Mouse (Mus musculus): ENCODE results near the gene Dmtf1. TPM values are rescaled to one million over a fixed set of nuclear protein-coding genes. Genes with fewer than 3 reads are reported as not detected.
A peak's percentile ranks its signal among the peaks of the same experiment; 100 is the strongest.

Gene Dmtf1
- polyA plus RNA-seq, 1 experiment from 2014 or later, result 58.2 TPM

- 88% methylated on average over 2 of the region's 2 CpGs for WGBS
- Histone ChIP-seq H3K4me3 (no peak overlapping the region), H3K27me3 (ENCODE audit: low read depth, poor library complexity, severe bottlenecking) (peaks cover 14% of the 10 kb centered on the region), H3K4me1 (peaks cover 18% of the 10 kb centered on the region), H3K36me3 (no peaks in the 10 kb centered on the region), H3K9me3 (replicated peaks) (peaks cover 4% of the 10 kb centered on the region; the same call in 1 of the 2 replicates), H3K27ac (replicated peaks) (no peak overlapping the region)
- no peak for DNase-seq (ENCODE audit: low spot score)
These were observed 58.9 kb downstream of the Dmtf1 start for GRCm38 (mm10) chr5:9102696-9103095.

DNA sequence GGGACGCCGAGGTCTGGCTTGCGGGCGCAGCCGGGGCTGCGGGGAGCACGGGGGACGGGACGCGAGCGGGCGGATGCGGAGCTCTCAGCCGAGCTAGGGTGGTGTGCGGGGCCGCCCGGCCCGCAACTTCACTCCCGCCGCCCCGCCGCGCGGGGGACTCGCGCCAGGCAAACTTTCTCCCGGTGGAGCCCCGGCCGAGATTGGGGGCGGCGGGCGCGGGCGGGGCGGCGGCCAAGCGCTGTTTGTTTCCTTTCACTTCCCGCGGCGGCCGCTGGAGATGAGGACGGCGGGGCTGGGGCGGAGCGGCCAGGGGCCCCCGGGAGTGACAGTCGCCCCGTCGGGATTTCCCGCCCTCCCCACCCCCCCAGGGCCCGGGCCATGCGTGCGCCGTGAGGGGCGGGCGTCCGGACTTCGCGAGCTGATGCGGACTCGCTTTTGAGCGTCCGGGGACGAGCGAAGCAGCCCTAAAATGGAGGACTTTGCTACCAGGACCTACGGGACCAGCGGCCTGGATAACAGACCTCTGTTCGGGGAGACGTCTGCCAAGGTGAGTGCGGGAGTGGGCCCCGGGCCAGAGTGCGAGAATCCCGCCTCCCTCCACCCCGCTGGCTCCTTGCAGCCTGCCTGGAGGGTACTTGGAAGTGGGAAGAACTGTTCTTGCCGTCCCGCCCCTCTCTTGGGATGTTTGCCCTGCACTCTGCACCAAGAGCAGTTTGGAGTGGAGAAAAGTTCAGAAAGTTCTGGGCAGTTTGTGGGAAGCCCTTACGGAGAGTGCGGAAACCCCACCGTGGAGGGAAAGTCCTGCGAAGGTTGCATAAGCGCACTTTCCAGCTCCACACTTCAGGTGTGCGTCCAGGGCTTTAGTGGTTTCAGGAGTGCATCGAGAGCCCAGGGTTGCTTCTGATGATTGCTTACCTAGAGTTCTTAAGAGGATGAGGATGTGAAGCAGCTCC is 60.5 kb downstream of the Dmtf1 start:
- H3K36me3 ChIP-seq, result no peaks in the 10 kb centered on the region
- under 1% methylated on average over 80 of the region's 83 CpGs for WGBS
- H3K9me3 ChIP-seq (replicated peaks), result peaks cover 10% of the 10 kb centered on the region; the same call in 1 of the 2 replicates
- peak; percentile 72 for DNase-seq (ENCODE audit: low spot score)
- peaks cover 14% of the 10 kb centered on the region for H3K27me3 ChIP-seq (ENCODE audit: low read depth, poor library complexity, severe bottlenecking)
- peak overlapping the region; percentile 90 for H3K27ac ChIP-seq (replicated peaks)
- H3K4me1 ChIP-seq, result peaks cover 18% of the 10 kb centered on the region
- H3K4me3 ChIP-seq, result peak overlapping the region; percentile 86

GRCm38 (mm10) chr5:9100207-9100848 is 61.2 kb downstream of the Dmtf1 start, which contains the start of gene Tmem243:
Gene Tmem243 (plus strand): TSS chr5:9100668.
- Histone ChIP-seq H3K27ac (replicated peaks) (peak within 1 kb of the TSS; percentile 90), H3K9me3 (replicated peaks) (peaks cover 10% of the 10 kb centered on the region; the same call in 1 of the 2 replicates), H3K4me1 (peaks cover 18% of the 10 kb centered on the region), H3K4me3 (peak within 1 kb of the TSS; percentile 86), H3K36me3 (no peaks in the 10 kb centered on the region), H3K27me3 (ENCODE audit: low read depth, poor library complexity, severe bottlenecking) (peaks cover 14% of the 10 kb centered on the region)
- WGBS, result under 1% methylated on average over 59 of the region's 59 CpGs
- peak; percentile 94 for DNase-seq (ENCODE audit: low spot score)

DNA sequence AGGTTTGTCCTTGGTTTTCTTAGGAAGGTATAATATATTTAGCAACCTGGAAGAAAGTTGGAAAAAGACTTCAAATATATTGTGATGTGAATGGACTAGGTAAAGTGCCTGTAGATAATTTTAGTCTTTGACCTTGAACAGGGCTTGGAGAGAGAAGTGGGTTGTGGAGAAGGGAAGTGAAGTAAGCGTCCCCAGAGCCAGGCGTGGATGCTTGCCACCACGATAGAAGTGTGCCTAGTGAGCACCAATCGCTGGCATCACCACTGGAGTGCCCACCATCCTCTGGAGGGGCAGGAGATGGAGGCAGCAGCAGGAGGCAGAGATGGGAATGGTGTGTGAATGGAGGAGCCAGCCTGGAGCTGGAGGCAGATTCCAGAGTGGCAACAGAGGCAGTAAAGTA is 68.1 kb downstream of the Dmtf1 start:
- H3K9me3 ChIP-seq (replicated peaks), result peaks cover 10% of the 10 kb centered on the region; the same call in 1 of the 2 replicates
- no peak overlapping the region for H3K27ac ChIP-seq (replicated peaks)
- 89% methylated on average over 4 of the region's 4 CpGs for WGBS
- H3K36me3 ChIP-seq, result no peaks in the 10 kb centered on the region
- no peaks in the 10 kb centered on the region for H3K27me3 ChIP-seq (ENCODE audit: low read depth, poor library complexity, severe bottlenecking)
- H3K4me1 ChIP-seq, result no peaks in the 10 kb centered on the region
- no peak overlapping the region for H3K4me3 ChIP-seq
- DNase-seq (ENCODE audit: low spot score), result no peak

- WGBS, result 91% methylated on average over 1 of the region's 1 CpGs
- Histone ChIP-seq H3K9me3 (replicated peaks) (peaks cover 6% of the 10 kb centered on the region; the same call in 1 of the 2 replicates), H3K27me3 (ENCODE audit: low read depth, poor library complexity, severe bottlenecking) (no peaks in the 10 kb centered on the region), H3K36me3 (no peaks in the 10 kb centered on the region), H3K27ac (replicated peaks) (no peak overlapping the region), H3K4me1 (no peaks in the 10 kb centered on the region), H3K4me3 (no peak overlapping the region)
- DNase-seq (ENCODE audit: low spot score), result no peak
These were observed 68.9 kb downstream of the Dmtf1 start for GRCm38 (mm10) chr5:9092716-9093115.

GRCm38 (mm10) chr5:9090493-9091106 is 71.0 kb downstream of the Dmtf1 start:
- WGBS, result 84% methylated on average over 6 of the region's 6 CpGs
- no peak overlapping the region for H3K4me3 ChIP-seq
- H3K27me3 ChIP-seq (ENCODE audit: low read depth, poor library complexity, severe bottlenecking), result no peaks in the 10 kb centered on the region
- H3K36me3 ChIP-seq, result no peaks in the 10 kb centered on the region
- no peak for DNase-seq (ENCODE audit: low spot score)
- H3K9me3 ChIP-seq (replicated peaks), result no peaks in the 10 kb centered on the region
- no peak overlapping the region for H3K27ac ChIP-seq (replicated peaks)
- no peaks in the 10 kb centered on the region for H3K4me1 ChIP-seq

GRCm38 (mm10) chr5:9086924-9087719 is 74.5 kb downstream of the Dmtf1 start:
- WGBS, result 82% methylated on average over 3 of the region's 3 CpGs

GRCm38 (mm10) chr5:9079773-9080501 is 81.6 kb downstream of the Dmtf1 start:
- no peak overlapping the region for H3K4me3 ChIP-seq
- H3K9me3 ChIP-seq (replicated peaks), result no peaks in the 10 kb centered on the region

More at GRCm38 (mm10) chr5:9086924-9087719, 74.5 kb downstream of the Dmtf1 start:
- H3K4me3 ChIP-seq, result no peak overlapping the region
- no peaks in the 10 kb centered on the region for H3K27me3 ChIP-seq (ENCODE audit: low read depth, poor library complexity, severe bottlenecking)
- H3K4me1 ChIP-seq, result no peaks in the 10 kb centered on the region
- H3K36me3 ChIP-seq, result no peaks in the 10 kb centered on the region
- H3K27ac ChIP-seq (replicated peaks), result no peak overlapping the region
- H3K9me3 ChIP-seq (replicated peaks), result no peaks in the 10 kb centered on the region
- DNase-seq (ENCODE audit: low spot score), result no peak

DNA sequence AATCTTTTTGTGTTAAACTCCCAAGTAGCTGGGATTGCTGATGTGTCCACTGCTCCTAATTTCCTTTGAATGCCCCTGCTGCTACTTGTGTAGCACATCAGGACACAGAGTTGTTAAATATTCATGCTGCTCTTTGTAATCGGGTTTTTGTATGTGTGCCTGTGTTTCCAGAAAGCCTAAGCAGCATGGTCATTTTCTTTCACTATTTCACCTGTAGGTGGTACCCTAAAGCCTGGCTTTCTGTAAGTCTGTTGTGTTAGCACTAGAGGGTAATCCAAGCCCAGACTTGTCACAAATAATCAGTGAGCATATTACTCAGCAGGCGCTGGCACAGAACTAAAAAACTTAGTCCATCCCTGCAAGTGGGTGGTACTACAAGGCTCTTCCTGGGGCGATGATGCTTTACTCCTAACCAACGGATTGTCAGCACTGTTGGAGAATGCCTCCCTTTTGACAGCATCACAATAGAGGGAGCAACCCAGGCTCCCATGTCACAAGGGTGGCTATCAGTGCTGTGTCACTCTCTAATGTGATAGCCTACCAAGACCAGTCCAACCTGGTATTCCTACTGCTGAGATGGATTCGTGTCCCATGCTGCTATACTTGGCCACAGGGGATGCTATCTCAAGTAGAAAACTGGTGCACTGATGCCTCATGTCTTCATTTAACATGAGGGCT is 88.3 kb downstream of the Dmtf1 start:
- H3K4me1 ChIP-seq, result peaks cover 9% of the 10 kb centered on the region
- H3K27ac ChIP-seq (replicated peaks), result no peak overlapping the region
- H3K4me3 ChIP-seq, result no peak overlapping the region
- no peak for DNase-seq (ENCODE audit: low spot score)
- 50% methylated on average over 5 of the region's 5 CpGs for WGBS
- H3K36me3 ChIP-seq, result no peaks in the 10 kb centered on the region
- no peaks in the 10 kb centered on the region for H3K9me3 ChIP-seq (replicated peaks)
- H3K27me3 ChIP-seq (ENCODE audit: low read depth, poor library complexity, severe bottlenecking), result no peaks in the 10 kb centered on the region

More at GRCm38 (mm10) chr5:9079773-9080501, 81.6 kb downstream of the Dmtf1 start:
- Histone ChIP-seq H3K27me3 (ENCODE audit: low read depth, poor library complexity, severe bottlenecking) (no peaks in the 10 kb centered on the region), H3K36me3 (no peaks in the 10 kb centered on the region), H3K4me1 (no peaks in the 10 kb centered on the region), H3K27ac (replicated peaks) (no peak overlapping the region)
- DNase-seq (ENCODE audit: low spot score), result no peak

- H3K4me1 ChIP-seq, result peaks cover 9% of the 10 kb centered on the region
- WGBS, result 90% methylated on average over 3 of the region's 3 CpGs
- DNase-seq (ENCODE audit: low spot score), result no peak
- H3K27ac ChIP-seq (replicated peaks), result no peak overlapping the region
- H3K4me3 ChIP-seq, result no peak overlapping the region
- H3K36me3 ChIP-seq, result no peaks in the 10 kb centered on the region
- H3K9me3 ChIP-seq (replicated peaks), result no peaks in the 10 kb centered on the region
- H3K27me3 ChIP-seq (ENCODE audit: low read depth, poor library complexity, severe bottlenecking), result no peaks in the 10 kb centered on the region
These were observed 90.2 kb downstream of the Dmtf1 start for GRCm38 (mm10) chr5:9071360-9071759.

DNA sequence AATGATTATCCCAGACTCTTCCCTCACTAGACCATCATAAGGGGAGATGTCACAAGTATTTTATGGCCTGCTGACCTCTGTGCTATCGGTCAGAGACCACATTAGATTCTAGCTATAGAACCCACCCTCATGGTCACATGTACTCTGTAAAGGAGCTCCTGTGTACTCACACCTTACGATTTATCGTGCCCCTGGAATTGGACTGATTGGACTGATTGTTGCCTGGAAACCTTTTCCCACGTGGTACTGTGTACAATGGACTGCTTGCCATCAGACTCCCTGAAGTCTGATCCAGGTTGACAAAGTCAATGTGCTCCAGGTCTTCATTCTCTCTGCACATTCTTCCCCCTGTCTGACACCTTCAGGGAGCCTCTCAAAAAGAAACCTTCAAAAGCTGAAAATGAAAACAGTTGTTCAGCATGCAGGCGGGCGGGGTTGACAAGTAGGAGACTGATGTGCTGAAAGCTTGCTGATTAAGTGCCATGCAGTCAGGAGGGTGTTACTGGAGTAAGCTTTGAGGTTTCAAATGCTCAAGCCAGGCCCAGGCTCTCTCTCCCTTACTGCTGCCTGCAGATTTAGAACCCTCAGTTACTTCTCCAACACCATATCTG is 91.9 kb downstream of the Dmtf1 start:
- Histone ChIP-seq H3K4me3 (no peak overlapping the region), H3K27me3 (ENCODE audit: low read depth, poor library complexity, severe bottlenecking) (no peaks in the 10 kb centered on the region), H3K36me3 (no peaks in the 10 kb centered on the region), H3K9me3 (replicated peaks) (no peaks in the 10 kb centered on the region), H3K27ac (replicated peaks) (no peak overlapping the region), H3K4me1 (peaks cover 9% of the 10 kb centered on the region)
- 86% methylated on average over 6 of the region's 6 CpGs for WGBS
- no peak for DNase-seq (ENCODE audit: low spot score)

Measured in midbrain, embryonic 10.5 days (tissue).